ENCODE assay signal across 10 mouse cellular contexts in genomic region chr15:79212750-79213446, GRCm38 (mm10). TPM values are rescaled to one million over a fixed set of nuclear protein-coding genes. Genes with fewer than 3 reads are reported as not detected.
DNase-seq lines count a peak whose midpoint lies in the region; ATAC-seq and TF ChIP-seq lines count a peak whose summit lies in the region.
"Had no signal": no experiment of that assay in that cellular context is flagged by ENCODE, and none has a peak within 500 bp of the region (broad histone marks: within the 10 kb centered on the region; RNA-seq: fewer than 3 reads in every experiment).

No protein-coding gene starts in this region.

- H3K4me1 ChIP-seq in heart, postnatal 0 days (ENCODE audit: control insufficient read depth, insufficient read depth), result no peaks in the 10 kb centered on the region
- no peaks in the 10 kb centered on the region for H3K4me1 ChIP-seq in neural tube, embryonic 14.5 days (ENCODE audit: control insufficient read depth, insufficient read depth, low read length)
- 0 out of 2 replicates have a peak, but pooled peaks cover 2% of the 10 kb centered on the region for H3K4me1 ChIP-seq in embryonic facial prominence, embryonic 12.5 days
- H3K4me1 ChIP-seq in stomach, embryonic 16.5 days (ENCODE audit: control insufficient read depth, insufficient read depth, low read length), result no peaks in the 10 kb centered on the region

- no peak for TF ChIP-seq EP300 in heart, postnatal 0 days (IDR thresholded peaks at IDR 0.05; ENCODE audit: low read depth)

- H3K9ac ChIP-seq in heart, postnatal 0 days (replicated peaks; ENCODE audit: low read depth, low read length), result no peak overlapping the region
- no peak overlapping the region for H3K9ac ChIP-seq in neural tube, embryonic 14.5 days (replicated peaks; ENCODE audit: low read depth, low read length)
- no peak overlapping the region for H3K9ac ChIP-seq in embryonic facial prominence, embryonic 12.5 days
- no peak overlapping the region for H3K9ac ChIP-seq in stomach, embryonic 16.5 days (ENCODE audit: low read length)
- H3K9ac ChIP-seq: heart, embryonic 15.5 days had no signal

- no peak overlapping the region for H3K4me2 ChIP-seq in heart, postnatal 0 days (ENCODE audit: low read depth, low read length)
- H3K4me2 ChIP-seq in neural tube, embryonic 14.5 days (ENCODE audit: low read depth, low read length), result no peak overlapping the region
- H3K4me2 ChIP-seq in embryonic facial prominence, embryonic 12.5 days (replicated peaks), result no peak overlapping the region
- no peak overlapping the region for H3K4me2 ChIP-seq in stomach, embryonic 16.5 days (ENCODE audit: low read depth, low read length)
- H3K4me2 ChIP-seq: heart, embryonic 15.5 days had no signal

- no peak for DNase-seq in heart, postnatal 0 days (ENCODE audit: low spot score)
- DNase-seq in heart, adult 8-10 months (ENCODE audit: low spot score), result no peak
- no peak for DNase-seq in neural tube, embryonic 10.5 days (ENCODE audit: extremely low spot score, low spot score)
- DNase-seq: lung, adult 2 months had no signal

- no peaks in the 10 kb centered on the region for H3K9me3 ChIP-seq in heart, postnatal 0 days (replicated peaks; ENCODE audit: control insufficient read depth, low read length)
- no peaks in the 10 kb centered on the region for H3K9me3 ChIP-seq in neural tube, embryonic 14.5 days (ENCODE audit: control insufficient read depth, low read length)
- H3K9me3 ChIP-seq in embryonic facial prominence, embryonic 12.5 days, result no peaks in the 10 kb centered on the region
- no peaks in the 10 kb centered on the region for H3K9me3 ChIP-seq in stomach, embryonic 16.5 days (replicated peaks; ENCODE audit: control insufficient read depth, low read length)
- H3K9me3 ChIP-seq: heart, embryonic 15.5 days had no signal

- H3K4me3 ChIP-seq in heart, postnatal 0 days (ENCODE audit: low read depth, low read length), result no peak overlapping the region
- no peak overlapping the region for H3K4me3 ChIP-seq in neural tube, embryonic 14.5 days (ENCODE audit: low read depth, low read length)
- no peak overlapping the region for H3K4me3 ChIP-seq in embryonic facial prominence, embryonic 12.5 days
- no peak overlapping the region for H3K4me3 ChIP-seq in stomach, embryonic 16.5 days (replicated peaks; ENCODE audit: low read length)
- H3K4me3 ChIP-seq: heart, embryonic 15.5 days had no signal

- H3K27me3 ChIP-seq in heart, postnatal 0 days (ENCODE audit: control insufficient read depth, insufficient read depth, low read length), result no peaks in the 10 kb centered on the region
- H3K27me3 ChIP-seq in neural tube, embryonic 14.5 days (ENCODE audit: control insufficient read depth, insufficient read depth, low read length), result no peaks in the 10 kb centered on the region
- H3K27me3 ChIP-seq in embryonic facial prominence, embryonic 12.5 days, result no peaks in the 10 kb centered on the region
- H3K27me3 ChIP-seq in stomach, embryonic 16.5 days (ENCODE audit: control insufficient read depth, insufficient read depth, low read length), result no peaks in the 10 kb centered on the region
- H3K27me3 ChIP-seq: heart, embryonic 15.5 days had no signal

- no peak for ATAC-seq in heart, postnatal 0 days (ENCODE audit: insufficient read depth, low read depth)
- ATAC-seq in neural tube, embryonic 14.5 days (ENCODE audit: low read depth), result peak; percentile 49; the same call in 1 of the 2 replicates
- ATAC-seq in embryonic facial prominence, embryonic 12.5 days (ENCODE audit: insufficient number of reproducible peaks, insufficient read depth, low FRiP score, low TSS enrichment), result peak; percentile 67; the same call in 1 of the 2 replicates
- peak; percentile 70 for ATAC-seq in stomach, embryonic 16.5 days (ENCODE audit: insufficient read depth, low FRiP score)
- no peak for ATAC-seq in granulocyte monocyte progenitor cell, adult 5-6 weeks (replicated peaks; ENCODE audit: poor library complexity, severe bottlenecking)
- no peak for ATAC-seq in megakaryocyte, adult 5-6 weeks (ENCODE audit: poor library complexity, severe bottlenecking)

- H3K36me3 ChIP-seq in heart, postnatal 0 days (replicated peaks; ENCODE audit: control insufficient read depth, insufficient read depth, low read length), result no peaks in the 10 kb centered on the region
- H3K36me3 ChIP-seq in neural tube, embryonic 14.5 days (ENCODE audit: control insufficient read depth, insufficient read depth, low read length), result no peaks in the 10 kb centered on the region
- H3K36me3 ChIP-seq in embryonic facial prominence, embryonic 12.5 days, result no peaks in the 10 kb centered on the region
- no peaks in the 10 kb centered on the region for H3K36me3 ChIP-seq in stomach, embryonic 16.5 days (ENCODE audit: control insufficient read depth, insufficient read depth, low read length)
- H3K36me3 ChIP-seq: heart, embryonic 15.5 days had no signal

- WGBS in heart, postnatal 0 days, result 91% methylated on average over 26 of the region's 26 CpGs
- WGBS in neural tube, embryonic 14.5 days, result 77% methylated on average over 26 of the region's 26 CpGs
- WGBS in embryonic facial prominence, embryonic 12.5 days, result 51% methylated on average over 26 of the region's 26 CpGs
- WGBS in stomach, embryonic 16.5 days, result 88% methylated on average over 26 of the region's 26 CpGs

- 0 out of 2 replicates have a peak overlapping the region, but pooled peaks have one; percentile 11 for H3K27ac ChIP-seq in heart, postnatal 0 days (ENCODE audit: low read depth)
- peak overlapping the region; percentile 29; the same call in 1 of the 2 replicates for H3K27ac ChIP-seq in neural tube, embryonic 14.5 days (ENCODE audit: low read depth, low read length)
- H3K27ac ChIP-seq in embryonic facial prominence, embryonic 12.5 days, result peak overlapping the region; percentile 66; the same call in 1 of the 2 replicates
- H3K27ac ChIP-seq in stomach, embryonic 16.5 days (ENCODE audit: low read length), result no peak overlapping the region
- H3K27ac ChIP-seq: heart, embryonic 15.5 days had no signal

- no peak for TF ChIP-seq CTCF in heart, postnatal 0 days (IDR thresholded peaks at IDR 0.05; ENCODE audit: low read depth)

RNA-seq across cellular contexts. Expression of gene Pick1, which starts 16.1 kb away (rescaled TPM):
- total RNA-seq in heart, postnatal 0 days (2014; rRNA removed; ENCODE audit: low replicate concordance), result 23.8 and 27.2 TPM in 2 replicates
- 26.9 and 29.8 TPM in 2 replicates for polyA plus RNA-seq in heart, postnatal 0 days (2015; fragmentation: Nextera tagmentation; extraction: Ambion mirVana)
- total RNA-seq in heart, adult 8-10 months (2022), result 10 to 100 TPM; 23.5 to 29.8 (median 27.3) TPM
- polyA plus RNA-seq in neural tube, embryonic 14.5 days (2014; fragmentation: Nextera tagmentation; extraction: Ambion mirVana), result 47.3 and 58.8 TPM in 2 replicates
- polyA plus RNA-seq in embryonic facial prominence, embryonic 12.5 days (2016; fragmentation: Nextera tagmentation; extraction: Ambion mirVana), result 60.2 and 60.7 TPM in 2 replicates
- polyA plus RNA-seq in stomach, embryonic 16.5 days (2015; fragmentation: Nextera tagmentation; extraction: Ambion mirVana), result 55.0 and 58.7 TPM in 2 replicates
- total RNA-seq in granulocyte monocyte progenitor cell, adult 5-6 weeks (2014; fragmentation: Nextera tagmentation), result 7.8 and 11.3 TPM in 2 replicates
- 5.3 and 8.4 TPM in 2 replicates for total RNA-seq in granulocyte monocyte progenitor cell, adult 5-6 weeks (2017)
- 2.8 and 3.0 TPM in 2 replicates for total RNA-seq in megakaryocyte, adult 5-6 weeks (2015)
- 4.5 and 5.1 TPM in 2 replicates for total RNA-seq in megakaryocyte, adult 5-6 weeks (2017)

RNA-seq across cellular contexts. Expression of gene Gm49486, which starts 16.3 kb away (rescaled TPM):
- 0.12 and 0.80 TPM in 2 replicates for total RNA-seq in heart, postnatal 0 days (2014; rRNA removed; ENCODE audit: low replicate concordance)
- 0.74 and 1.0 TPM in 2 replicates for polyA plus RNA-seq in heart, postnatal 0 days (2015; fragmentation: Nextera tagmentation; extraction: Ambion mirVana)
- 1 to 10 TPM in 3 of 4 experiments, under 1 TPM in 1; 0.63 to 1.5 (median 1.1) TPM for total RNA-seq in heart, adult 8-10 months (2022)
- polyA plus RNA-seq in neural tube, embryonic 14.5 days (2014; fragmentation: Nextera tagmentation; extraction: Ambion mirVana), result 1.3 and 1.5 TPM in 2 replicates
- polyA plus RNA-seq in embryonic facial prominence, embryonic 12.5 days (2016; fragmentation: Nextera tagmentation; extraction: Ambion mirVana), result 0.78 and 0.90 TPM in 2 replicates
- 0.23 and 0.55 TPM in 2 replicates for polyA plus RNA-seq in stomach, embryonic 16.5 days (2015; fragmentation: Nextera tagmentation; extraction: Ambion mirVana)
- total RNA-seq in granulocyte monocyte progenitor cell, adult 5-6 weeks (2014; fragmentation: Nextera tagmentation), result 0.83 TPM in 1 of 2 replicates, not detected in the other
- 0.52 TPM in 1 of 2 replicates, not detected in the other for total RNA-seq in granulocyte monocyte progenitor cell, adult 5-6 weeks (2017)
- total RNA-seq in megakaryocyte, adult 5-6 weeks (2015), result 0.16 and 0.20 TPM in 2 replicates
- not detected in 2 replicates for total RNA-seq in megakaryocyte, adult 5-6 weeks (2017)

RNA-seq across cellular contexts. Expression of gene Slc16a8, which starts 41.7 kb away (rescaled TPM):
- total RNA-seq in heart, postnatal 0 days (2014; rRNA removed; ENCODE audit: low replicate concordance), result 0.73 and 1.8 TPM in 2 replicates
- polyA plus RNA-seq in heart, postnatal 0 days (2015; fragmentation: Nextera tagmentation; extraction: Ambion mirVana), result 0.67 and 0.97 TPM in 2 replicates
- under 1 TPM; 0.46 to 0.78 (median 0.59) TPM for total RNA-seq in heart, adult 8-10 months (2022)
- 0.21 and 0.35 TPM in 2 replicates for polyA plus RNA-seq in neural tube, embryonic 14.5 days (2014; fragmentation: Nextera tagmentation; extraction: Ambion mirVana)
- polyA plus RNA-seq in embryonic facial prominence, embryonic 12.5 days (2016; fragmentation: Nextera tagmentation; extraction: Ambion mirVana), result 0.25 and 0.50 TPM in 2 replicates
- 0.15 TPM in 1 of 2 replicates, not detected in the other for polyA plus RNA-seq in stomach, embryonic 16.5 days (2015; fragmentation: Nextera tagmentation; extraction: Ambion mirVana)
- total RNA-seq in granulocyte monocyte progenitor cell, adult 5-6 weeks (2014; fragmentation: Nextera tagmentation), result not detected in 2 replicates
- not detected in 2 replicates for total RNA-seq in granulocyte monocyte progenitor cell, adult 5-6 weeks (2017)
- not detected in 2 replicates for total RNA-seq in megakaryocyte, adult 5-6 weeks (2015)
- not detected in 2 replicates for total RNA-seq in megakaryocyte, adult 5-6 weeks (2017)

RNA-seq across cellular contexts. Expression of gene Sox10, which starts 47.9 kb away (rescaled TPM):
- 0.31 and 0.53 TPM in 2 replicates for total RNA-seq in heart, postnatal 0 days (2014; rRNA removed; ENCODE audit: low replicate concordance)
- polyA plus RNA-seq in heart, postnatal 0 days (2015; fragmentation: Nextera tagmentation; extraction: Ambion mirVana), result 0.12 and 0.34 TPM in 2 replicates
- 1 to 10 TPM in 2 of 4 experiments, under 1 TPM in 2; 0.55 to 1.7 (median 0.94) TPM for total RNA-seq in heart, adult 8-10 months (2022)
- 7.7 and 14.5 TPM in 2 replicates for polyA plus RNA-seq in neural tube, embryonic 14.5 days (2014; fragmentation: Nextera tagmentation; extraction: Ambion mirVana)
- polyA plus RNA-seq in embryonic facial prominence, embryonic 12.5 days (2016; fragmentation: Nextera tagmentation; extraction: Ambion mirVana), result 21.1 and 21.7 TPM in 2 replicates
- 5.3 and 5.4 TPM in 2 replicates for polyA plus RNA-seq in stomach, embryonic 16.5 days (2015; fragmentation: Nextera tagmentation; extraction: Ambion mirVana)
- not detected in 2 replicates for total RNA-seq in granulocyte monocyte progenitor cell, adult 5-6 weeks (2014; fragmentation: Nextera tagmentation)
- total RNA-seq in granulocyte monocyte progenitor cell, adult 5-6 weeks (2017), result not detected in 2 replicates
- not detected in 2 replicates for total RNA-seq in megakaryocyte, adult 5-6 weeks (2015)
- not detected in 2 replicates for total RNA-seq in megakaryocyte, adult 5-6 weeks (2017)

Comparison
In these comparisons a context has a peak if more than half of its experiments do, and no peak if none do; other contexts are left out.
1. ATAC-seq: peak in neural tube, embryonic 14.5 days (single experiment), embryonic facial prominence, embryonic 12.5 days (single experiment) and stomach, embryonic 16.5 days (single experiment); none in heart, postnatal 0 days (single experiment), granulocyte monocyte progenitor cell, adult 5-6 weeks (single experiment) and megakaryocyte, adult 5-6 weeks (single experiment).